Mouse (Mus musculus) myocyte (in vitro differentiated cells): Measurements from ENCODE around the gene Slc25a39. TPM values are rescaled to one million over a fixed set of nuclear protein-coding genes. Genes with fewer than 3 reads are reported as not detected.

Experiments used
- H3K27me3 ChIP-seq: one replicate; pipeline ENCODE4 v1.6.1; 2011; ENCODE audit not compliant: control insufficient read depth, insufficient read depth, insufficient read length
- H3K36me3 ChIP-seq: one replicate; pipeline ENCODE4 v1.6.1; 2011; ENCODE audit not compliant: control insufficient read depth, insufficient read depth
- H3K4me2 ChIP-seq: one replicate; pipeline ENCODE4 v1.6.1; 2011; ENCODE audit warnings: low read depth, control low read depth
- H3K4me3 ChIP-seq: one replicate; pipeline ENCODE4 v1.5.1; 2011; ENCODE audit warnings: mild to moderate bottlenecking, control low read depth, moderate library complexity
- H3K79me2 ChIP-seq: one replicate; pipeline ENCODE4 v1.6.1; 2011; ENCODE audit not compliant: control insufficient read depth, insufficient read depth
- H3ac ChIP-seq: one replicate; pipeline ENCODE4 v1.6.1; 2011; ENCODE audit not compliant: control insufficient read depth, insufficient read length
- CEBPB ChIP-seq: IDR thresholded peaks from 2 replicates; pipeline ENCODE4 v1.6.1; 2011; ENCODE audit warnings: mild to moderate bottlenecking, moderate library complexity; ENCODE audit not compliant: poor library complexity, insufficient read depth, severe bottlenecking
- E2F4 ChIP-seq: IDR thresholded peaks from one replicate; pipeline ENCODE4 v1.6.1; 2011; ENCODE audit warnings: mild to moderate bottlenecking, control low read depth, moderate library complexity; ENCODE audit not compliant: insufficient read depth
- MAX ChIP-seq: IDR thresholded peaks from one replicate; pipeline ENCODE4 v1.6.1; 2011; ENCODE audit warnings: low read depth, mild to moderate bottlenecking, control low read depth
- MYOD1 ChIP-seq, 3 experiments: IDR thresholded peaks; one replicate each; pipeline ENCODE4 v1.6.1; 2011; ENCODE audit warnings: control low read depth in 2 of 3, low read depth in 2 of 3, mild to moderate bottlenecking in 2 of 3, moderate library complexity in 1 of 3; ENCODE audit not compliant: insufficient read length in 2 of 3, control insufficient read depth in 1 of 3
- MYOG ChIP-seq, 3 experiments: IDR thresholded peaks; one replicate each; pipeline ENCODE4 v1.6.1; 2011; ENCODE audit warnings: control low read depth in 2 of 3, low read depth in 2 of 3, mild to moderate bottlenecking in 2 of 3; ENCODE audit not compliant: insufficient read length in 2 of 3, control insufficient read depth in 1 of 3, insufficient read depth in 1 of 3
- POLR2A ChIP-seq: IDR thresholded peaks from one replicate; pipeline ENCODE4 v1.6.1; 2011; ENCODE audit warnings: low read depth, mild to moderate bottlenecking, control low read depth, moderate library complexity; ENCODE audit not compliant: insufficient read length
- POLR2AphosphoS2 ChIP-seq: IDR thresholded peaks from one replicate; pipeline ENCODE4 v1.6.1; 2011; ENCODE audit warnings: low read depth, control low read depth; ENCODE audit not compliant: insufficient read length
- REST ChIP-seq: IDR thresholded peaks from one replicate; pipeline ENCODE4 v1.6.1; 2011; ENCODE audit warnings: mild to moderate bottlenecking, control low read depth, moderate library complexity; ENCODE audit not compliant: insufficient read depth, insufficient read length
- SRF ChIP-seq: IDR thresholded peaks from one replicate; pipeline ENCODE4 v1.6.1; 2011; ENCODE audit warnings: low read depth; ENCODE audit not compliant: control insufficient read depth, insufficient read length
- TCF12 ChIP-seq: IDR thresholded peaks from one replicate; pipeline ENCODE4 v1.6.1; 2011; ENCODE audit warnings: mild to moderate bottlenecking, control low read depth; ENCODE audit not compliant: poor library complexity, insufficient read depth, severe bottlenecking
- TCF3 ChIP-seq: IDR thresholded peaks from one replicate; pipeline ENCODE4 v1.6.1; 2011; ENCODE audit warnings: low read depth, control low read depth; ENCODE audit not compliant: insufficient read length
- USF1 ChIP-seq: IDR thresholded peaks from one replicate; pipeline ENCODE4 v1.6.1; 2011; ENCODE audit warnings: low read depth, mild to moderate bottlenecking, control low read depth, moderate library complexity
- polyA plus RNA-seq: library from polyadenylated mRNA; unstranded; fragments of >200 nt; fragmentation: generic; extraction: Trizol; gene quantifications from one replicate; pipeline ENCODE4 v1.2.1, GENCODE M21; 2012; ENCODE audit warnings: missing spikeins

Gene Slc25a39
- polyA plus RNA-seq, 1 experiment, result 274 TPM

- H3K79me2 ChIP-seq, result no peaks in the 10 kb centered on the region
- H3ac ChIP-seq, result no peak overlapping the region
- TF ChIP-seq SRF (no peak), MYOG (IDR thresholded peaks at IDR 0.05; ENCODE audit: control insufficient read depth in 1 of 3, insufficient read depth in 1 of 3, insufficient read length in 2 of 3, low read depth in 2 of 3) (peak in 1 of 3 experiments; percentile 42), MAX (no peak), POLR2AphosphoS2 (no peak), MYOD1 (IDR thresholded peaks at IDR 0.05; ENCODE audit: control insufficient read depth in 1 of 3, insufficient read length in 2 of 3, low read depth in 2 of 3) (peak in 1 of 3 experiments; percentile 15)
- H3K36me3 ChIP-seq, result no peaks in the 10 kb centered on the region
- H3K4me3 ChIP-seq, result no peak overlapping the region
- no peaks in the 10 kb centered on the region for H3K27me3 ChIP-seq
- H3K4me2 ChIP-seq, result peak overlapping the region; percentile 27
Measured at GRCm38 (mm10) chr11:102376196-102376835, 31.4 kb downstream of the Slc25a39 start.

GRCm38 (mm10) chr11:102375196-102376173, 32.3 kb downstream of the Slc25a39 start:
- H3K36me3 ChIP-seq, result no peaks in the 10 kb centered on the region
- peak overlapping the region; percentile 55 for H3K4me2 ChIP-seq
- no peak overlapping the region for H3K4me3 ChIP-seq
- no peaks in the 10 kb centered on the region for H3K27me3 ChIP-seq
- TF ChIP-seq TCF12 (peak; percentile 81), CEBPB (no peak), MYOG (IDR thresholded peaks at IDR 0.05; ENCODE audit: control insufficient read depth in 1 of 3, insufficient read depth in 1 of 3, insufficient read length in 2 of 3, low read depth in 2 of 3) (peak; percentile 47 to 91 (median 63)), E2F4 (no peak), MAX (no peak), POLR2AphosphoS2 (no peak), POLR2A (no peak), SRF (no peak), MYOD1 (IDR thresholded peaks at IDR 0.05; ENCODE audit: control insufficient read depth in 1 of 3, insufficient read length in 2 of 3, low read depth in 2 of 3) (peak; percentile 21 to 93 (median 89)), REST (no peak), TCF3 (peak; percentile 65)
- no peaks in the 10 kb centered on the region for H3K79me2 ChIP-seq
- no peak overlapping the region for H3ac ChIP-seq

GRCm38 (mm10) chr11:102374108-102374725, 33.5 kb downstream of the Slc25a39 start:
- Histone ChIP-seq H3K27me3 (peaks cover 4% of the 10 kb centered on the region), H3K36me3 (no peaks in the 10 kb centered on the region), H3K79me2 (no peaks in the 10 kb centered on the region), H3K4me3 (no peak overlapping the region), H3K4me2 (no peak overlapping the region), H3ac (no peak overlapping the region)
- TF ChIP-seq SRF (no peak), MYOG (IDR thresholded peaks at IDR 0.05; ENCODE audit: control insufficient read depth in 1 of 3, insufficient read depth in 1 of 3, insufficient read length in 2 of 3, low read depth in 2 of 3) (no peak), MAX (no peak), USF1 (no peak), TCF3 (no peak), E2F4 (no peak), REST (no peak), MYOD1 (IDR thresholded peaks at IDR 0.05; ENCODE audit: control insufficient read depth in 1 of 3, insufficient read length in 2 of 3, low read depth in 2 of 3) (no peak), CEBPB (no peak), TCF12 (no peak)

- no peaks in the 10 kb centered on the region for H3K36me3 ChIP-seq
- no peak overlapping the region for H3K4me2 ChIP-seq
- H3K4me3 ChIP-seq, result no peak overlapping the region
- TF ChIP-seq SRF (no peak), REST (no peak), POLR2AphosphoS2 (no peak), MYOD1 (IDR thresholded peaks at IDR 0.05; ENCODE audit: control insufficient read depth in 1 of 3, insufficient read length in 2 of 3, low read depth in 2 of 3) (no peak), TCF3 (no peak)
- no peaks in the 10 kb centered on the region for H3K79me2 ChIP-seq
- H3K27me3 ChIP-seq, result peaks cover 9% of the 10 kb centered on the region
- H3ac ChIP-seq, result no peak overlapping the region
Measured at GRCm38 (mm10) chr11:102373646-102374045, 34.1 kb downstream of the Slc25a39 start.
